Mouse (Mus musculus) gastrocnemius, adult 18-20 months (tissue): Measurements from ENCODE around the gene Dgkh. TPM values are rescaled to one million over a fixed set of nuclear protein-coding genes. Genes with fewer than 3 reads are reported as not detected.
"Not testable (repeated sequence)": the region's sequence is repeated elsewhere in the genome, so short reads cannot be mapped to it uniquely, and the experiment has no call there.

Source experiments
- DNase-seq: peaks from one replicate; pipeline ENCODE4 v3.0.0; 2021; ENCODE audit warnings: low spot score
- long read RNA-seq, 2 experiments: library from polyadenylated mRNA; stranded (forward); transcript quantifications; one replicate each; pipeline ENCODE4 v2.0.0; 2021
- total RNA-seq, 2 experiments: library from RNA; stranded (reverse); gene quantifications; 2 replicates each; pipeline ENCODE4 v1.2.3; 2021

The Dgkh gene
- 1 to 10 TPM; 2.1 to 3.1 TPM for total RNA-seq
- long read RNA-seq, experiment 1, full-length matches to known transcripts = 1 of 2 reads
- long read RNA-seq, experiment 1, partial matches to known transcripts = 1 of 2 reads
- long read RNA-seq, experiment 1, other reads (novel, unspliced or antisense) = 0 of 2 reads
- long read RNA-seq, experiment 2, full-length matches to known transcripts = 1 of 1 reads
- long read RNA-seq, experiment 2, partial matches to known transcripts = 0 of 1 reads
- long read RNA-seq, experiment 2, other reads (novel, unspliced or antisense) = 0 of 1 reads

DNA sequence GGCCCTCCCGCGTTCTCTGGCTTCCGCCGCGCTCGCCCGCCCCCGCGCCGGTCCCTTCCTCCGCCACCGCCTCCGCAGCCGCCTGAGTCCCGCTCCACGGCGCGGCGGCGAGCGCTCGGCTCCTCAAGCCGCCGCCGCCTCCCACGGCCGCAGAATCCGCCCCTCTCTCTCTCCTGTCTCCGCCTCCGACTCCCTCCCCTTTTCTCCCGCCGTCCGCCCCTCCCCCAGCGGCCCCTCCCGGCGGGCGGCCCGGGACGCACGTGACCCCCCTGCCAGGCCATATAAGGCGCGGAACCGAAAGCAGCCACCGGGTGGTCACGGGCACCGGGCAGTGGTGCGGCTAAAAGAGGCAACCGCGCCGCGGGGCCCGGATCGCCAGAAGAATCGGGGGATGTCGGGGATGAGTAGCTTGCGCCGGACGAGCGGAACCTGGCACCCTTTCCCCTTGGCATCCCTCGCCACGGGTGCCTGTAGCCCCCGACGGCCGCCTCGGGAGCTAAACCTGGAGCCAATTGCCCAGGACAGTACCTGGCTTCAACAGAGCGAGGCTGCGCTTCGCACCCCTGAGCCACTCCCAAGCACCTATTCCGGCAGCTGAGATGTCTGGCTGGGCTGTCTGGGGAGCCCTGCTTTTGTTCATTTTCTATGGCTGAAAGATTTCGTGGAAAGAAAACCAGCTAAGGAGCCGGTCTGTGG, at the start of gene Dgkh:
TSS of gene Dgkh (minus strand) at position 160 of the 696 bp plus-strand sequence.
- peak; percentile 92 for DNase-seq

DNA sequence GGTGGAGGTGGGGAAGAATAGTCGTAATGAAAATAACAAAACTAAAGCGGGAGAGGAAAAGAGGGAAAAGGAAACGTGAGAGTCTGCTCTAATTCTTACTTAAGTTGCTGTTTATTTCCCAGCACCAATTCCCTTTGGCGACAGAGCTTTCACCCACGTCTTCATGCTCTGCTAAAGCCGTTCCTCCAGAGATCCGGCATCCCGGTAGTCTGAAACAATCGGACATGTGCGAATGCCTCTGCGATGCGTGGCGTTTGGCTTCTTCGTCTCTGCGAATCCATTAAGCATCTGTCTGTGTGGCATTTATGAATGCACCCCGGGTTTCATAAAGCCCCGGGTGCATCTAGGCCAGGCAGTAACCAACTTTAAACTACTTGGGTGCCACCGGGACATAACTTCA, 44.6 kb upstream of the Dgkh start:
- DNase-seq = no peak

DNA sequence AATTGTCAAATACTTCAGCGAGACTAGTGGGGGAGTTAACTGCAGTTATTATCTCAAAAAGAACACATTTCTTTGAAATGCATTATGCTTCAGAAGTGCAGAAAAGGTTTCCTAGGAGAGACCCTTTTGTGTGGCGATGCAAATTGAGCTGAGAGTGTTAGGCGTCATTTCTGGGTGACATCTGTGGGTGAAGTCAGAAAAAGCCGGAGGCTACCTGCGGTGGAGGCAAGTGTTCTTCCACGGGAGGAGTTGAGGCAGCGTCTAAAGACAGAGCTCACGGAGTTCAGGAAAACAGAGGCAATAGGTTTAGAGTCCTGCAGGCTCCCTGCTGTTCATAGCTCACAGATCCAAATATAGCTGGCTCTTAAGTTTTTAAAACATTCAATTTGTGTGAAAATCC, 44.1 kb upstream of the Dgkh start:
- no peak for DNase-seq

DNA sequence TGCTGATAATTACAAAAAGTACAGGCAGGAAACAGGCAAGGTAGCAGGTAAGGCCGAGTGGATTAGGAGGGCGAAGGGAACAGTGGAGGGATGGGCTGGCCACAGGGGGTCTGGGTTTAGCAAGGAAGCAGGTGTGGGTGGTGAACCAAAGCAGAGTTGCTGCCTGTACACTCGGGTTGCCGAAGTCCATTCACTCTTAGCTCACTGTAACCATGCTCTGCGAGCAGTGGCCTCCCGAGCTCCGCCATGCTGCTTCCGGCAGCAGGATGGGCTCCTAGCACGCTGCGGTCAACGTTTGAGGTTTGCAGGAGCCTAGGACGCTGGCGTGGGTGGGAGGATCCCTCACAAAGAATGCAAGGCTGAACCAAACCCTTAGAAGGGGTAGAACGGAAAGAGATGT, 43.1 kb upstream of the Dgkh start:
- DNase-seq = no peak

DNA sequence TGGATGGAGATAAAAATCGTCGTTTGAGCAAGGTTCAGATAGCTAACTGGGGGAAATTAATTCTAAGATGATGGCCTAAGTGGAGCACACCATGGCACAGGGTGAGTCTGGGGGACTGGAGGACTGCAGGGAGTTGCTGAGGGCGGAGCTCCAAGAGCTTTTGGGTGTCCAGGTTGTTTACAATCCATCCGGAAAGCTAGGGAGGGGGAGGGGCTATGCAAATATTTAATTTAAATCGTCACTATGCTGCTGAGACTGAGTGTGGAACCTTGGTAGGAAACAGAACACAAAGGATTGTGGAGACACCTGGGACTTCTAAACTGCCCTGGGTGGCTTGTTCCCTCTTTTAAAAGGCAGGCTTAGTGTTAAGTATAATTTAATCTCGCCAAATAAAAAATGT, 42.6 kb upstream of the Dgkh start:
- DNase-seq = no peak

DNA sequence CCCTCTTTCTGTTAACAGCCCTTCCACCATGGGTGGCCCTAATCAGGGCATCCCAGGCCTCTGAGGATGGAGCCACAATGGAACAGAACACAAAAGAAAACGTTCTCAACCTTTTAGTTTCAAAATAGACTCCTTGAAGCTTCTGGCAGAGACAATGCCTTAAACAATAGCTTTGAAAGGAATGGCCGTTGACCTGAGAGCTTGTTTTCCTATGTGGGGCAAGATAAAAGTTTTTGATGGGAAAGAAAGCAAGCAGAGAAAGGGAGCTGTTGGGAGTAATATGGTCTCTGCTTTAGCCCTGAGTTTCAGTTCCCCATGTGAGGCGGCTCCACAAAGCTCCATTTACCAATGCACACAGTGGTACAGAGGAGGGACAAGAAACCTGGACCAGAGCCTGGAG, 37.9 kb upstream of the Dgkh start:
- DNase-seq = no peak

DNA sequence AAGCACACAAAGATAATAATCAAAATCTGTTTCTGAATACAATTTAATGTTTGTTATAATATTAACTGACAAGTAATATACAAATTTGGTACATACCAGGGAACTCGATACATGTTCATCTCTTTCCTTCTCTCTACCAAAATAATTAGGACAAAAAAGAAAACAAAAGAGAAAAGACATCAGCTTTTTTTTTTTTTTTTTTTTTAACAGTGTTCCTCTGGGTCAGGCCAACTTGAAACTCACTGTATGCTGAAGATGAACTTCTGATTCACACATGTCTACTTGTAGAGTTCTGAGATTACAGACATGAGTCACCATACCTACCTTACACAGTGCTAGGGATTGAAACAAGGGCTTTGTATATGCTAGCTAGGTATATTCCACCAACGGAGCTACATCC, 28.5 kb upstream of the Dgkh start:
- DNase-seq = no peak

DNA sequence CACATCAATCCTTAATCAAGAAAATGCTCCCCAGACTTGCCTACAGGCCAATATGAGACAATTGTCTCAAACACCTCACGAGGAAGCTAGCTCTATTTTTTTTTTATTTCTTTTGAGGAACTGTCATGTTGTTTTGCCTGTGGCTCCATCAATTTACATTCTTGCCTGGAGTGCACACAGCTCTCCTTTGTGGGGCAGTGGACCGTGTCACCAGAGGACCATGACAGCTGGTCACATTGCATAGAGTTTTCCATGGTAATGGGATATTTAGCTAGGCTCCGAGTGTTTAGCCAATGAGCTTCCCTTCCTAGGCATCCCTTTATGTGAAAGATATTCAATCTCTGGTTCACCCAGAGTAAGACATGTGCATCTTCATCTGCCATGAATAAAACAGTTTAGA, 26.9 kb upstream of the Dgkh start:
- no peak for DNase-seq

DNA sequence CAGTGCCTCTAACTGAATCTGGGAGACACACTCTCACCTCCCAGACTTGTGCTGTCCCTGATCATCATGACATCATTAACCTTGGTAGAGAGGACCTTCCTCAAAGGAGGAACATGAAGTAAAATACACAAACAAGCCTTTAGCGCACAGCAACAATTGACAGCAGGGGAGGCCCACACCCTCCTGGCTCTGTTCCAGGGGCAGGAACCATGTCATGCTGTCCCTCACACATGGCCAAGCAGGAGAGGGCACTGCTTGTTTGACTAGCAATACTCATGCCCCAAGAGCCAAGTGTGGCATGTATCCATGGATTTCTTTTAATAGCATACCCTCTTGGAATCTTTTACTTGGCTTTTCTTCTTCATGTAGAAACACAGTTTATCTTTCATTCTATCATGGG, 22.7 kb upstream of the Dgkh start:
- no peak for DNase-seq

DNA sequence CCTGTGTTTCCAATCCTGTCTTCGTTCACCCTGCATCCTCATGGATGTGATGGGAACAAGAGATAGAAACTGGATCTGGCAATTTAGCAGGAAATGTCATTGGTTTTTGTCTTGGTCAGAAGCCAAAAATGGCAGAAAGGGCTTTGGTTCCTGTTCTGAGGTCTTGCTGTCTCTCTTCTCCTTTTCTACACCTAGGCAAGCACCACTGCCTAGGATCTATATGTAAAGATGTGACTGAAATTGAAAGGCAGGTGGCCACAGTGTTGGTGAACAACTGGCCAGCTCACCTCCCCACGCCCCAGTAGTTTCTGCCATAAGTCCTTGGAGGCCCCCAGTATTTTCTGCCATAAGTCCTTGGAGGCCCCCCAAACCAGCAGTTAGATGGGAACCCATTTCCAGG, 16.1 kb upstream of the Dgkh start:
- no peak for DNase-seq

DNA sequence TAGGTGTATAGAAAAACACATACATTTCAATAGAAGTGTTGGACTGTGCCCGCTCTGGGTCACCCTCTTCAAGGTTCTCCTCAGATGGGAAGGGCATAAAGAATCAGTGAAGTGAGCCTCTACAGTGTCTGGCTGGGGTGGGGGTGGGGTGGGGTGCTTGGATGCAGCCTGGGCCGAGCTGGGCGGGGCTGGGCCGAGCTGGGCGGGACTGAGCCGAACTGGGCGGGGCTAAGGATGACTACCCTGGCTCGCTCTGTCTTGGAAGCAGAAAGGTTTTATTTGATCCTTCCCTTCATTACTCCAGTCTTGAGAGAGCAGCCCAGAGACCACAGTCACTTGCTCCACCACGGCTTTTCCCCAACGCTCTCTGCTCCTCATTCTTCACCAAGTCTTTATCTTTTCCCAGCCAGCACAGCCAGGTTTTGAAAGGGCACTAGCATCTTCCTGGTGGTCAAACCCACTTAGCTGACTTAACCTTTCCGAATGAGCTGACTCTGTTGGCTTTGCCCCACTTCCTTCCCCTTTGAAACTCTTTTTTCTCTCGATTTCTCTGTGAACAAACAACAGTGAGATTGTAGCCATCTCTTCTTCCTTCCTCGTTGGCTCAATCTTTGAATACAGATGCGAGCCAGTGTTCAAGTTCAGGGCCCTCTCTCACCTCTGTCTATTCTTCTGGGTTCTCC, 15.5 kb upstream of the Dgkh start:
- no peak for DNase-seq

DNA sequence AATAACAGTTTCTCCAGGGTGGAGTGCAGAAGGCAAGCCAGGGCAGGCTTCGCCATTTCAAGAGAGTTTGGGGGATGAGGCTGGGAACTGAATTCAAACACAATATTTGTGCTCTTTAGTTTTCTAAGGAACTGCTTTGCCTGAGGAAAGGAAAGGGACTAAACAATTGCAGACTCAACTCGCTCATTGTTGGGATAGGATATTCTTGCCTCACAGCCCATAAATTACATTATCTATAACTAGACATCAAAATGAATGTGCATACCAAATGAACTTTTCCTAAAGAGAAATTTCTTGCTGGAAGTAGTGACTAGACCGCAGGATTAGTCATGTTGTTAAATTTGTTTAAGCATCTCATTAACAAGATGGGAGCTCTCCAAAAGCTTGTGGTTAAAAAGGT, 14.9 kb upstream of the Dgkh start:
- no peak for DNase-seq

DNA sequence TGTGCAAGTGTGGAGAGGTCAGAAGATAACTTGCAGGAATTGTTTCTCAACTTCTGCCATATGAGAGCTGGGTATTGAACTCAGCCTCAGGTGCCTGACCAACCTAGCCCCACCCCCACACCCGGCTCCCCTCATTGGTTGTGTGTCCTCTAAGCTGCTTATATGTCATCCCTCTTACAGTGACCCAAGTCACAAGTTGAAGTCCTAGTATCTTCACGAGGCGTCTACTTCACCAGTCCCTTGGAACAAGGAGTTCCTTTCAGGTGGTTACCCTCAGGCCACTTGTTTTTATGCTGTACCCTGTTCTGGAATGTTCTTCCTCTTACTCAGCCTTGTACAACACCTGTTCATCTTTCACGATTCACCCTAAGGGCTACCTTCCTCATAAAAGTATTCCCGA, 2.0 kb upstream of the Dgkh start:
- DNase-seq = no peak

DNA sequence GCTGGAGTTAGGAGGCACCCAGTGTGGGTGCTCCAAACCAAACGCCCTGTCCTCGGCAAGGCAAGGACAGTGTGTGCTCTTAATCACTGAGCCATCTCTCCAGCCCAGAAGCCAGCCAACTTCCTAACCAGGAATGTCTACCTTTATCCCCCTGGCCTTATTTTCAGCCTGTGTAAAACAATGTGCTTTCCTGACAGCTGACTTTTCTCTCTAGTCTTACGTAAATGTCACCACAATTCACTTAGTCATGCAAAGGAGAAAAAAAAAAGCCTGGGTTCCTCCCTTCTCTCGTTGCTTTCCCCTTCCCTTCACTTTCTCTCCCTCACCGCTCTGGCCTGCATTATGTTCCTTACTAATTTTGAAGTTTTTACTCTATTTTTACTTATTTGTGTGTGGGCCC, 1.6 kb upstream of the Dgkh start:
- DNase-seq = not testable (repeated sequence)

DNA sequence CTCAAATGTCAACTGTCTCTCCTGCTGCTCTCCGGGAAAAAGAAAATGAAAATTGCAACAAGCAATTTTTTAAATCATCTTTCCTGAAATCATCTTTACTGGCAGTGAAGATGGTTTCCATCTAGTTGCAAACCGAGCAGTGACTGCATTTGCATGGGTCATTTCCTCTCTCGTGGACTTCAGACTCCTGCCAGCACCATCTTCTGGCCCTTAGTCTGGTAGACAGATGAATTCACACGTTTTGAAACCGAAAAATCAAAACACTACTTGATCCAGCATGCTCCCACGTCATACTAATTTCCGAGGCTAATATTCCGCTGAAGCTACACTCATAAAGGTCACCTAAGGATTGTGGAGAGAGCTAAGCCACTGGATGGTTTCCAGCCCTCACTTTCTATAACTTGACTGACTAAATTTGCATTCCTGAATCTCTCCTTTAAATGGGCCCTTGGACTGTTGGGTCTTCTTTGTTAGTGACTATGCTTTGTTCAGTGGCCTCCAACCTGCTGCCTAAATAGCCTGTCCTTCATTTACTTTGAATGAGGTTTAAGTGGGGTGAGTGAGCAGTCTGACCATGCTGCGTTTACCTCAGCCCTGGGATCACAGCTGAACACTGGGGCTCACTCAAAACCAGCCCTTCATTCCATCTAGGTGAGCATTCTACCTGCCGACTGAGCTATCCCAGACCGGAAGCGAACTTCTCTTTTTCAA, 945 bp upstream of the Dgkh start:
- DNase-seq = peak; percentile 5

DNA sequence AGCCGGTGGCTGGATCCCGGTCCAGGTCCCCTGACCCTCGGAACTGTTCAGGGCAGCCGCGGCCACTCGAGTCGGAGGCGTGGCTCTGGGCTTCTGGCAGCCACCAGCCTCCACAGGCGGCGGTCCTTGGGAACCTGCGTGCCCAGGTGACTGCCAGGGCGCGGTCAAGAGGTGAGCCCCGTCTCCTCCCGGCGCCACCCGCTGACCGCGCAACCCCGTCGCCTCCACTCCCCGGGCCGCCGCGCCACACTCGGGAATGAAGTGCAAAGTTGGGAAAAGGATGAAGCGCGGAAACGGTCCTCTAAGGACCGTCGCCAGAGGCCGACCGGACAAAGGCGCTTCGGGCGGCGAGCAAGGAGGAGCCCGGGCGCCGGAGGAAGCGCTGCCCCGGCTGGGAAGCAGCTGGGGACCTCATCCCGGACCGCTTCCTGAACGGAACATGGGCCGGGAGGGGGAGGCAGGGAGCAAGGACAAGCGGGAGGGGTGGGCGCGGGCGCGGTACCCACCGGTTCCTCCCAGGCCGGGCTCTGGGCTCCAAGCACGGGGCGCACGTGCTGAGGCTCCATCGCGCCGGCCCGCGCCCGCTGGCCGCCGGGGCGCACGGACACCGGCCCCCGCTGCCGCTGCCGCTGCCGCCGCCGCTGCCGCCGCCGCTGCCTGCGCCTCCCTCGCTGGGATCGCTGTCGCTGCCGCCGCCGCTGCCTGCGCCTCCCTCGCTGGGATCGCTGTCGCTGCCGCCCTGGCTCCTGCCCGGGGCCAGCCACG, 542 bp downstream of the Dgkh start:
- peak; percentile 34 for DNase-seq

DNA sequence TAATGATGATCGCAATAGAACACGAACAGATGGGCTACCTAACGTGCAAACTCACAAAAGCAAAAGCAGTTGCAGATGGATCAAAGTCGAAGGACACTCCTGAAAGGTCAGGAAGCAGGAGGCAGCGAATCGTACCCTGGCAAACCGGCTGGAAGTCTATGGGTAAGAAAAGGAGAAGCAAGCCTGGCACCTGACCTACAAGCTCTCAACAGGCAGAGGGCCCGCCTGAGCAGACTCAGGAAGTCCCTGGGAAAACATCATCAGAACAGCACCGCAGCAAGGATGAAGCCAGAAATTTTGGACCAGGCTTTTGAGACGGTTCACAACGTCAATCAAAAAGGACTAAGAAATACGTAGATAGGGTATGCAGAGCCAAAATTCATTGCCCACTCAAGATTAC, 1.3 kb downstream of the Dgkh start:
- DNase-seq = peak; percentile 2

DNA sequence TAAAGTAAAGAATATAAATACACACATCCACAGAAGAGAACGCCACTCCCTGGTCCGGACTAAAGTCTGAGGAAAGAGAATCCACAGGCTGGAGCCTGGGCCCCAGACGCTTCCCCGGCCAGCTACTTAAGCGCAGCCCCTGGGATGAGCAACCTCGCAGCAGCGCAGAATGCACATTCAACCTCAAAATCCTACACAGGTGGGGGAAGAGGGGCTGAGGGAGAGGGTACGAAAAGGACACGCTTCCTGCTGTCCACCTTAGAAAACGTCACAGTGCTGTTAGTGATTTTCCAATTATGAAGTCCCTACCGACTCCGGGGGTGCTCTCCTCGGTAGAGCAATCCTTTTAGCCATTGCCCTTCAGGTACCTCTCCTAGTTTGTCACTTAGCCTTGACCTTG, 6.6 kb downstream of the Dgkh start:
- DNase-seq = no peak

DNA sequence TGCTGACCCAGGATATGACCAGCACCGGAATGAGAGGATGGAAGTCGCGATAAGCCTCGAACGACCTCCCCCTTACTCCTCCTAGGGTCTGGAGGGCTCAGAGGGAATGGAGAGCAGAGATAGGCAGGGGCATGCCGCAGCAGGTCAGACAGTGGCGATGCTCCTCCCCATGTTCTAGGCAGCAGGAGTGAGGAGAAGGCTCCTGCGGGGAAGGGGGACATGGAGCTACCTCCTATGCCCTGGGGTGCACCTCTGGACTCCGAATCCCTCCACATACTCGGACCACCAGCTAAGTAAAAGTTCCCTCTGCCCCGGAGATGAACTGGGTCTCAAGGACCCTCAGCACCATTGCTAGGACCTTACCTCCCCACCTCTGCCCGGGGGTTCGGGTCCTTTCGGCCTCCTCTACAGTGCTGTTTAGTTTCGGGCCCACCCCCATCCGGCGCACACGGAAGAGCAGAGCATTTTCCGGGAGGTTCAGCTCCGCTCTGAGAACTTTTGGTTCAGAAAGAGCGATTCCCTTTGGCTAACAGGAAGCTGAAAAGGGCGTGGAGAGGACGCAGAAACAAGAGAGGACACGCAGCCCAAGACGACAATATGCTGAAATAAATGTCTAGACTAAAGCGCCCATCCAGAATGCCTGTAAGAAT, 7.1 kb downstream of the Dgkh start:
- no peak for DNase-seq

DNA sequence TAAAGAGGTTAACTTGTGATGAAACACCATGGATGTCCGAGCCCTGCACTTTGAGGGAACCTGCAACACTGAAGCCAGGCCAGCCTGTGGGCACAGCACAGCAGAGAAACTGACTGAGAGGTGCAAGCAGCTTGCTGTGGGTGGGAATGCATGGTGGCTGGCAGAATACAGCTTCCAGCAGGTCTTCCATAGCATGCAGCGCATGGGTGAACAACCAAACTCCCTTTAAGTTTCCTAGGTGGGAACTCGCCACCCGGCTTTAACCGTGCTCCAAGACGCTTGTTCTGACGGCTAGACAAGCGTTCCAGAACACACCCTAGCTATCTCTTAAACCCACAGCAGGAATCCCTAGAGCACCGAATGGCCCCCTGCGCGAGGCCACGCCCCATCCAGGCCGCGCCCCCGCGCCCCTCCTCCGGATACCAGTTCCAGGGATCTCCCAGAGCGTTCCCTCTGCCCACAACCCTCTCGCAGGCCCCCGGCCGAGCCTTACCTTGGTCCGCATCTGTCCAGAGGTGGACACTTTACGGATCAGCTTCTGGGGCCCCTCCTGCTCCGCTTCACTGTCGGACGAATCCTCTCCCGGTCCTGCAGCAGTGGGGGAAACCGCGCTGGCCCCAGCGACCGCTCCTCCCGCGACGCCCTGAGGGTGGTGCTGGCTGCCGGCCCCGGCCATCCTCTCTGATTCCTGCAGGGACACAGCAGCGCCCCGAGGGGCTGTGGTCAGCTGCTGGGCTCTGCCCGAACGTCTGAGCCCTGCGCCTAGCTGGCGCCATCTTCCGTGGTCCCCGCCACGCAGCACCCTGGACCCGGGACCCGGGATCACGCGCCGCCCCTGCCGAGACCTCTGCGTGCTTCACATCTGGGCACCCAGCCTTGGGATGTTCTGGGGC, 7.9 kb downstream of the Dgkh start:
- DNase-seq = peak; percentile 44
